Mouse (Mus musculus): ENCODE results near the gene Kank4. TPM values are rescaled to one million over a fixed set of nuclear protein-coding genes. Genes with fewer than 3 reads are reported as not detected.
"Not testable (repeated sequence)": the region's sequence is repeated elsewhere in the genome, so short reads cannot be mapped to it uniquely, and the experiment has no call there.

Gene Kank4
- total and polyA plus RNA-seq, 3 experiments = 0.50 to 0.84 (median 0.51) TPM

GRCm38 (mm10) chr4:98858151-98858855, 41.0 kb upstream of the Kank4 start:
- Histone ChIP-seq H3K27me3 (ENCODE audit: control insufficient read depth, insufficient read depth, low read length) (no peaks in the 10 kb centered on the region), H3K27ac (no peak overlapping the region), H3K4me3 (no peak overlapping the region), H3K4me1 (ENCODE audit: control insufficient read depth, insufficient read depth, low read length) (no peaks in the 10 kb centered on the region), H3K9ac (ENCODE audit: low read depth, low read length) (no peak overlapping the region), H3K36me3 (ENCODE audit: control insufficient read depth, insufficient read depth, low read length) (no peaks in the 10 kb centered on the region), H3K79me2 (replicated peaks; ENCODE audit: control insufficient read depth, insufficient read depth, low read length) (no peaks in the 10 kb centered on the region)
- WGBS = 66% methylated on average over 4 of the region's 4 CpGs
- TF ChIP-seq CTCF (IDR thresholded peaks at IDR 0.05) (no peak), POLR2A (IDR thresholded peaks at IDR 0.05; ENCODE audit: insufficient read depth, low read depth, low read length) (no peak), EP300 (IDR thresholded peaks at IDR 0.05; ENCODE audit: insufficient read depth, low read depth, low read length) (no peak)
- intact Hi-C loops (cut with DNase I) = no loop called here
- DNase-seq = no peak

- Histone ChIP-seq H3K9ac (ENCODE audit: low read depth, low read length) (no peak overlapping the region), H3K79me2 (replicated peaks; ENCODE audit: control insufficient read depth, insufficient read depth, low read length) (no peaks in the 10 kb centered on the region), H3K27me3 (ENCODE audit: control insufficient read depth, insufficient read depth, low read length) (no peaks in the 10 kb centered on the region), H3K27ac (no peak overlapping the region), H3K4me3 (no peak overlapping the region), H3K4me1 (ENCODE audit: control insufficient read depth, insufficient read depth, low read length) (no peaks in the 10 kb centered on the region), H3K36me3 (ENCODE audit: control insufficient read depth, insufficient read depth, low read length) (no peaks in the 10 kb centered on the region)
- intact Hi-C loops (cut with DNase I) = no loop called here
- 35% methylated on average over 11 of the region's 11 CpGs for WGBS
- DNase-seq = no peak
- TF ChIP-seq EP300 (IDR thresholded peaks at IDR 0.05; ENCODE audit: insufficient read depth, low read depth, low read length) (no peak), POLR2A (IDR thresholded peaks at IDR 0.05; ENCODE audit: insufficient read depth, low read depth, low read length) (no peak), CTCF (IDR thresholded peaks at IDR 0.05) (no peak)
Measured at GRCm38 (mm10) chr4:98857037-98857648, 39.8 kb upstream of the Kank4 start.

GRCm38 (mm10) chr4:98853926-98854325, 36.6 kb upstream of the Kank4 start:
- TF ChIP-seq CTCF (IDR thresholded peaks at IDR 0.05) (no peak), POLR2A (IDR thresholded peaks at IDR 0.05; ENCODE audit: insufficient read depth, low read depth, low read length) (no peak), EP300 (IDR thresholded peaks at IDR 0.05; ENCODE audit: insufficient read depth, low read depth, low read length) (no peak)
- Histone ChIP-seq H3K27ac (no peak overlapping the region), H3K79me2 (replicated peaks; ENCODE audit: control insufficient read depth, insufficient read depth, low read length) (no peaks in the 10 kb centered on the region), H3K36me3 (ENCODE audit: control insufficient read depth, insufficient read depth, low read length) (no peaks in the 10 kb centered on the region), H3K9ac (ENCODE audit: low read depth, low read length) (no peak overlapping the region), H3K4me1 (ENCODE audit: control insufficient read depth, insufficient read depth, low read length) (no peaks in the 10 kb centered on the region), H3K27me3 (ENCODE audit: control insufficient read depth, insufficient read depth, low read length) (no peaks in the 10 kb centered on the region), H3K4me3 (no peak overlapping the region)
- intact Hi-C loops (cut with DNase I) = no loop called here
- WGBS = 66% methylated on average over 4 of the region's 4 CpGs
- DNase-seq = no peak

GRCm38 (mm10) chr4:98850485-98850884, 33.1 kb upstream of the Kank4 start:
- intact Hi-C loops (cut with DNase I) = not testable (repeated sequence)

GRCm38 (mm10) chr4:98847120-98847885, 30.0 kb upstream of the Kank4 start:
- TF ChIP-seq EP300 (IDR thresholded peaks at IDR 0.05; ENCODE audit: insufficient read depth, low read depth, low read length) (no peak), POLR2A (IDR thresholded peaks at IDR 0.05; ENCODE audit: insufficient read depth, low read depth, low read length) (no peak), CTCF (IDR thresholded peaks at IDR 0.05) (no peak)
- no peak for DNase-seq
- Histone ChIP-seq H3K36me3 (ENCODE audit: control insufficient read depth, insufficient read depth, low read length) (no peaks in the 10 kb centered on the region), H3K27ac (no peak overlapping the region), H3K4me3 (no peak overlapping the region), H3K27me3 (ENCODE audit: control insufficient read depth, insufficient read depth, low read length) (no peaks in the 10 kb centered on the region), H3K79me2 (replicated peaks; ENCODE audit: control insufficient read depth, insufficient read depth, low read length) (no peaks in the 10 kb centered on the region), H3K9ac (ENCODE audit: low read depth, low read length) (no peak overlapping the region), H3K4me1 (ENCODE audit: control insufficient read depth, insufficient read depth, low read length) (no peaks in the 10 kb centered on the region)
- intact Hi-C loops (cut with DNase I) = no loop called here
- 43% methylated on average over 6 of the region's 6 CpGs for WGBS

More at GRCm38 (mm10) chr4:98850485-98850884, 33.1 kb upstream of the Kank4 start:
- H3K79me2 ChIP-seq (replicated peaks; ENCODE audit: control insufficient read depth, insufficient read depth, low read length); H3K36me3 ChIP-seq (ENCODE audit: control insufficient read depth, insufficient read depth, low read length); H3K27ac ChIP-seq; H3K4me1 ChIP-seq (ENCODE audit: control insufficient read depth, insufficient read depth, low read length); DNase-seq; H3K27me3 ChIP-seq (ENCODE audit: control insufficient read depth, insufficient read depth, low read length); H3K9ac ChIP-seq (ENCODE audit: low read depth, low read length); H3K4me3 ChIP-seq: not testable (repeated sequence)
- WGBS = 39% methylated on average over 1 of the region's 1 CpGs

- no peak for TF ChIP-seq CTCF (IDR thresholded peaks at IDR 0.05)
- H3K27ac ChIP-seq = no peak overlapping the region
- H3K4me3 ChIP-seq = no peak overlapping the region
- no peaks in the 10 kb centered on the region for H3K4me1 ChIP-seq (ENCODE audit: control insufficient read depth, insufficient read depth, low read length)
- H3K27me3 ChIP-seq (ENCODE audit: control insufficient read depth, insufficient read depth, low read length) = no peaks in the 10 kb centered on the region
- WGBS = 72% methylated on average over 3 of the region's 3 CpGs
- no peaks in the 10 kb centered on the region for H3K36me3 ChIP-seq (ENCODE audit: control insufficient read depth, insufficient read depth, low read length)
- DNase-seq = no peak
- no peaks in the 10 kb centered on the region for H3K79me2 ChIP-seq (replicated peaks; ENCODE audit: control insufficient read depth, insufficient read depth, low read length)
- intact Hi-C loops (cut with DNase I) = no loop called here
- no peak overlapping the region for H3K9ac ChIP-seq (ENCODE audit: low read depth, low read length)
Measured at GRCm38 (mm10) chr4:98846396-98846795, 29.1 kb upstream of the Kank4 start.
